Mouse (Mus musculus) cortical plate, adult 2 months (tissue): Measurements from ENCODE around the gene Teddm1a. TPM values are rescaled to one million over a fixed set of nuclear protein-coding genes. Genes with fewer than 3 reads are reported as not detected.

ENCODE experiments used
- H3K27ac ChIP-seq: fragments of 200-500 bp; 2 replicates; pipeline ENCODE4 v1.5.1; 2012; ENCODE audit warnings: low read length, control low read depth, inconsistent platforms; ENCODE audit not compliant: insufficient read depth
- H3K4me1 ChIP-seq: fragments of 200-500 bp; 2 replicates; pipeline ENCODE4 v1.6.1; 2011; ENCODE audit warnings: low read length; ENCODE audit not compliant: control insufficient read depth, insufficient read depth
- H3K4me3 ChIP-seq: fragments of 200-500 bp; 2 replicates; pipeline ENCODE4 v1.5.1; 2011; ENCODE audit warnings: mild to moderate bottlenecking, low read length, control low read depth; ENCODE audit not compliant: insufficient read depth
- CTCF ChIP-seq: fragments of 200-500 bp; IDR thresholded peaks from 2 replicates; pipeline ENCODE4 v1.5.1; 2011; ENCODE audit warnings: mild to moderate bottlenecking, control low read depth, low read length; ENCODE audit not compliant: insufficient read depth; ENCODE audit errors: extremely low read depth
- POLR2A ChIP-seq: fragments of 200-500 bp; IDR thresholded peaks from 2 replicates; pipeline ENCODE4 v1.6.1; 2011; ENCODE audit warnings: mild to moderate bottlenecking, low read length, control low read depth; ENCODE audit not compliant: insufficient read depth; ENCODE audit errors: extremely low read depth
- polyA plus RNA-seq: library from polyadenylated mRNA; depleted of rRNA; stranded (reverse); fragments of >200 nt; gene quantifications from 2 replicates; pipeline ENCODE4 v1.2.3, GENCODE M21; 2012; rRNA removed

Teddm1a gene
- polyA plus RNA-seq, 1 experiment: not detected

DNA sequence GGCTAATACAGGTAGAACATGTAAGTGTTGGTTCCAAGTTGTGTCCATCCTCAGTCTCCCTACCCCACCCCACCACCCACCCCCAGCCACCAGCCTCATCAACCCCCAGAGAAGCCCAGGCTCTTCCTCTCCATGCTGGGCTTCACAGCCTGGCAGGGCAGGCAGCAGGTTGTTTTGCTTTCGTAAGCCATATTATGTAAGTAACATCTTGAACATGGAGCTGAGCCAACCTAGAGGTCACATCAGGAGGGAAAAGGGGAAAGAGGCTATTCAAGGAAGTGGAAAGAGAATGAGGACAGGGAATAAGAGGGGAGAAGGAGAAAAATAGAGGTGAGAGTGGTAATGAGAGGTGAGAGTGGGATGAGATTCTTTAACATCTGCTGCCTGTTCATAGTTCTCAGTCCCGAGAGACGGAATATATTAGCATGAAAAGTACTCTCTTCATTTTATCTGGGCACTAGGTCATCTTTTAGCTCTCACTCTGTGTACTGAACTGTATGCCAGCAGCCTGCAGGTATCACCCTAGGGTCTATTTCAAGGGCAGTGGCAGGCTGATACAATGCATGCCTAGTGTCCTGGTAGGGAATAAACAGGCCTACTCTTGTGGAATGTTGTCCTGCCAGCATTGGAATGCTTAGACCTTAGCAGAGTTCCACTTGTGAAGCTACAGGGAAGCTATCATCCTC is 27.1 kb downstream of the Teddm1a start:
- Histone ChIP-seq H3K27ac (no peak overlapping the region), H3K4me1 (no peaks in the 10 kb centered on the region; the same call in none of the 2 replicates), H3K4me3 (no peak overlapping the region)
- TF ChIP-seq CTCF: no peak
- TF ChIP-seq POLR2A: no peak

DNA sequence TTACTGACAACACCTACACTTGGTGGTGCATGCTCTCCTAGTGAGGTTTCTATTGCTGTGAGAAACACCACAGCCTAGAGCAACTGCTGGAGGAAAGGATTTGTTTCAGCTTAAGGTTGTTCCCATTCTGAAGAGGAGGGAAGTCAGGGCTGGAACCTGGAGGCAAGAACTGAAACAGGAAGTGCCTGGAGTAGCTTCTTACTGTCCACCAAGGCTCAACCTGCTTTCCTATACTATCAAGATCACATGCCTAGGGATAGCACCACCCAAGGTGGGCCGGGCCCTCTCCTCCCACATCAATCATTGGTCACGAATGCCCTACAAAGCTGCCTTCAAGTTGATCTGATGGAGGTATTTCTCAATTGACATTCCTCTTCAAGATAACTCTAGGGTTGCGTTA is 30.1 kb downstream of the Teddm1a start:
- Histone ChIP-seq H3K27ac (no peak overlapping the region), H3K4me3 (no peak overlapping the region), H3K4me1 (no peaks in the 10 kb centered on the region; the same call in none of the 2 replicates)
- TF ChIP-seq CTCF (no peak), POLR2A (no peak)

DNA sequence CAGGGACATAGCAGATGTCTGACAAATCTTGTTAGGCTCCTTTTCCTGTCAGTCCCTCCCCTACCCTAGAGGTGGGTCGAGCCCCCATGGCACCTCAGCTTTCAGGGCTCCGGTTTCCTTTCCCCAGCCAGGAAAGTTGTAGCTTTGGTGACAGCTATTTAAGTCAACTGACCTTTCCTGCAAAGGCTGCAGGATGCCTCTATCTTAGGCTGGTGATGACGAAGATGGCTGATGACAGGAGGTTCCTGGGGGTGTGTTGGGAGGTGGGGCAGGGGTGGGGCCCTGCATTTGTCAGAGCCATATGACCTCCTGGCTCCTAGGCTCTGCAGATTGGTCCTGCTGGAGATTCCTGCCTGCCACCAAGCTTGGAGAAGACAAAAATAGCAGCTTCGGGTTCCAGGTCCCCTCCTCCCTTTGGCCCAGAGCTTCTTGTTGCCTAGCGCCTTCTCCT is 31.1 kb downstream of the Teddm1a start:
- TF ChIP-seq CTCF (no peak), POLR2A (no peak)
- H3K4me3 ChIP-seq: no peak overlapping the region
- H3K4me1 ChIP-seq: no peaks in the 10 kb centered on the region; the same call in none of the 2 replicates
- H3K27ac ChIP-seq: no peak overlapping the region

DNA sequence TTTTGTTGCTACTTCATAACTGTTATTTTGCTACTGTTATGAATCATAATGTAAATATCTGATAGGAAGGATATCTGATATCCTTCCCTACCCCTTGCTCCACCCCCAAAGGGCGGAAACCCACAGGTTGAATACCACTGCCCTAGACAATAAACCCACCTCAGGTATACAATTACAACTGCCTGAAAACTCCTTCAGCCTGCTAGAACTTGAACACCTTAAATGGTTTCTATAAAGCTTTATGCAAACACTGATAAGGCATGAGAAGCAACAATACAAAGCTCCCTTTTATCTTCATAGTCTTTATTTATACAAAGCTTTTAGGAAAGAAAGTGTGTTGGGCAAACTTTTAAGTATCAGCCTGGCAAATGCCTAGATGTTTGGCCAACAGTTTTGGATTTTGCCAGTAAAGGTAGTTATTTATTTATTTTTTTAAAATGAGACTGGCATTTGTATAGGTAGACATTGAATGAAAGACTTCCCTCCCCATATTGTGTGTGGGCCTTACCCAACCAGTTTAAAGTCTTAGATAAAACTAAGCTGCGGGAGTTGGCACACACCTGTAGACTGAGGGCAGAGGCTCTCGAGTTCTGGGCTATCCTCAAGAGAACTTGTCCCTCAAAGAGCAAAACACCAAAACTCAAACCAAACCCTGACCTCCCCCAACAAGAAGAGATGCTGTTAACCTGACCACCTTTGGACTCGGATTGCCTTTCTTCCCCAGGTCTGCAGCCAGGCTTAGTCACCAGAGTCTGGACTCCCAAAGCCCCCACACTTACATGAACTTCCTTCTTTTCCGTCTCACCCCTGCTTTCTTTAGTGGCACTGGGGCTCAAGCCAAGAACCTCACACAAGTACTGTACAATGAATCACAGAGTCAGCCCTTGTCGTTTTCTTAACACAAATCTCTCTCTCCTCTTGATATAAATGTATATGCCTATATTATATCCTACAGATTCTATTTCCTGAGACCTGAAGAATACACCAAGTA is 33.1 kb downstream of the Teddm1a start:
- Histone ChIP-seq H3K4me1 (no peaks in the 10 kb centered on the region), H3K27ac (no peak overlapping the region), H3K4me3 (no peak overlapping the region)
- no peak for TF ChIP-seq CTCF
- TF ChIP-seq POLR2A: no peak

DNA sequence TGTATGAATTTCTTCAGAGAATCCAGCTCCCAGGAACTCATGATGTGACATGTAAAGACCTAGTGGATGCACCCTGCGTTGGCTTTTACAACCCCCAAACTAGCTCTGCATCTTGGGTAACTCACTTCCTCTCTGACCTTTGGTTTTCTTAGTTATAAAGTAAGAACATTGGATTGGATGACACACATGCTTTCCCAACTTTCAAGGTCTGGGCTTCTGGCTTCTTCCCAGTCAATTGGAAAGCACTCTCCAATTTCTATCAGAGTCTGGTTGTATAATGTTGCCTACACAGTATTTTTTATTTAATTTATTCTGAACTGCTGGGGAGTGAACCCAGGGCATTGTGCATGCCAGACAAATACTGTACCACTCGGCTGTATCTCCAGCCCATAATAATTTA is 38.9 kb downstream of the Teddm1a start:
- Histone ChIP-seq H3K4me1 (no peaks in the 10 kb centered on the region), H3K27ac (no peak overlapping the region), H3K4me3 (no peak overlapping the region)
- TF ChIP-seq CTCF (no peak), POLR2A (no peak)

DNA sequence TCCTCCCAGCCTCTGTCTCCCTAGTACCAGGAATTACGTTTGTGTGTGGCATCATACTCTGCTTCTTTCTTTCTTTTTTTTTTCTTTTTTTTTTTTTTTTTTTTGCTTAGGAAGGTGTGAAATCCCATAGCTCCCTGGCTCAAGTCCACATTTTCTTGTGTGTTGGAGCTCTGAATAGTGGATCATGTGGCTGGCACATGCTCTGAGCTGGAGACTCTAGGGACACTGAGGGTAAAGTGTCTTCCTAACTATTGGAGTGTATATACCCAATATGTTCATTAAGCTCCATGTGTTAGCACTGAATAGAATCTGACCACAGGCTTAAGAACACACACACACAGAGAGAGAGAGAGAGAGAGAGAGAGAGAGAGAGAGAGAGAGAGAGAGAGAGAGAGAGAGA is 42.2 kb downstream of the Teddm1a start:
- TF ChIP-seq CTCF (no peak), POLR2A (no peak)
- H3K27ac ChIP-seq: no peak overlapping the region

DNA sequence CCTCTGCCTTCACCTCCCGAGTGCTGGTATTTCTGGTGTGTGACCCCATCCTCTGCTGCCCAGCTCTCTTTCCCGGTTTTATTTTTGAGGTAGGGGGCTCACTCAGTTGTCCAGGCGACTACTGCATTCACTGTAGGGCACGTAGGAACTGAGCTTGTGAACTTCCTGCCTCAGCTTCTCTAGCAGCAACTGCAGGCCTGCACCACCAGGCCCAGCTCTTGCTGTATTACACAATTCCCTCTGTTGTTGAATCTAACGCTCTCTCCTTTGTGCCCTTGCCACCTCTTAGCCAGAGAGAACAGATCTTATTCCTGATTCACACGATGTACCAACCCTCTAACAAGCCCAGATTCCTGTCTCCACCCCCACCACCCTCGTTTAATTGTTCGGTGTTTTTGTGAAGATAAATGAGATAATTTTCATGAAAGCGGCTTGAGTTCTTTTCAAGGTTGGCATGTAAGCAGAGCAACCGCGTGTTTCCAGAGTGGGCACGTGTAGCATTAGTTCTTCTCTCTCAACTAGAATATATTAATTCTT is 44.4 kb downstream of the Teddm1a start:
- no peaks in the 10 kb centered on the region; the same call in 1 of the 2 replicates for H3K4me1 ChIP-seq
- no peak overlapping the region for H3K27ac ChIP-seq
- H3K4me3 ChIP-seq: no peak overlapping the region
- no peak for TF ChIP-seq CTCF
- TF ChIP-seq POLR2A: no peak

More for the DNA sequence above, 42.2 kb downstream of the Teddm1a start:
- Histone ChIP-seq H3K4me3 (no peak overlapping the region), H3K4me1 (no peaks in the 10 kb centered on the region)

DNA sequence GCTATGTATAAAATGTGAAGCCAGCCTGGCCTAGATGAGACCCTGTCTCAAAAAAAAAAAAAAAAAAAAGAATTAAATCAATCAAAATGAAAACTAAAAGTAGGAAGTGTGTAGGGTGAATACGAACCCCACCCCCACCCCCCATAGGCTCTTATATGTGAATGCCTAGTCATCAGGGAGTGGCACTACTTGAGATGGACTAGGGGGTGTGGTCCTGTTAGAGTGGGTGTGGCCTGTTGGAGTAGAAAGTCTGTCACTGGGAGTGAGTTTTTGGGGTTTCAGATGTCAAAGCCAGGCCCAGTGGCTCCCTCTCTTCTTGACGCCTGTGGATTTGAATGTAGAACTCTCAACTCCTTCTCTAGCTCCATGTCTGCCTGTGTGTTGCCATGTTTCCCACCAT is 45.5 kb downstream of the Teddm1a start:
- Histone ChIP-seq H3K27ac (no peak overlapping the region), H3K4me3 (no peak overlapping the region), H3K4me1 (no peaks in the 10 kb centered on the region; the same call in 1 of the 2 replicates)
- TF ChIP-seq POLR2A (no peak), CTCF (no peak)

DNA sequence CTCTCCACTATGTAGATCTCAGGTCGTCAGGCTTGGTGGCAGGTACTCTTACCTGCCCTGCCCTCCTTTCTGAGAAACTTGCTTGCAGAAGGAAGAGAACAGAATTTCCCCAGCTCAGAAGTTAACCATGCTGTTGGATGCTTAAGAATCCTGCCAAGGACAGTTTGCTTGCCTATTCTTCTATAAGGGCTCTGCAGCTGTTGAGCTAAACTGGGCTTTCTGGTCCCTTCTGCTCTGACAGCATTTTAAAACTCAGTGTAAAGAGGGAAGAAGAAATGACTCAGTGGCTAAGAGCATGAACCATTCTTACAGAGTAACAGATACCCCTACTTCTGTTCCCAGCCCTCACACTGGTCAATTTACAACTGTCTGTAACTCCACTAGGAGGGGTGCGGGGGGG is 49.4 kb downstream of the Teddm1a start:
- H3K27ac ChIP-seq: no peak overlapping the region
- H3K4me1 ChIP-seq: no peaks in the 10 kb centered on the region; the same call in 1 of the 2 replicates
- TF ChIP-seq POLR2A: no peak
- H3K4me3 ChIP-seq: no peak overlapping the region

Other genes with a start within 250 kb of the Teddm1a start
- gene Rgs8, start 238.7 kb upstream of the Teddm1a start, polyA plus RNA-seq: 43.2 and 47.3 TPM in 2 replicates
- 10.9 and 13.4 TPM in 2 replicates for gene Rgs16, start 151.4 kb upstream of the Teddm1a start, polyA plus RNA-seq
- gene Rnasel, start 142.3 kb upstream of the Teddm1a start, polyA plus RNA-seq: 15.0 and 17.5 TPM in 2 replicates
- 6.0 and 6.9 TPM in 2 replicates for gene Rgsl1, start 47.6 kb upstream of the Teddm1a start, polyA plus RNA-seq
- gene Teddm1b, start 17.4 kb upstream of the Teddm1a start, polyA plus RNA-seq: not detected in 2 replicates
- gene Glul, start 8.2 kb downstream of the Teddm1a start, polyA plus RNA-seq: 2,520 and 2,775 TPM in 2 replicates
- gene Teddm2, start 8.5 kb downstream of the Teddm1a start, polyA plus RNA-seq: 4.6 and 5.7 TPM in 2 replicates